Mouse (Mus musculus) olfactory bulb, adult 2 months (tissue): ENCODE results near the gene Traf6.

Source experiments
- CTCF ChIP-seq: fragments of 200-500 bp; IDR thresholded peaks from 2 replicates; pipeline ENCODE4 v1.5.1; 2012; ENCODE audit warnings: low read depth, mild to moderate bottlenecking, low read length, moderate library complexity; ENCODE audit not compliant: insufficient read depth
- POLR2A ChIP-seq: fragments of 200-500 bp; IDR thresholded peaks from 2 replicates; pipeline ENCODE4 v1.6.1; 2012; ENCODE audit warnings: mild to moderate bottlenecking, low read depth, low read length, moderate library complexity; ENCODE audit not compliant: insufficient read depth

DNA sequence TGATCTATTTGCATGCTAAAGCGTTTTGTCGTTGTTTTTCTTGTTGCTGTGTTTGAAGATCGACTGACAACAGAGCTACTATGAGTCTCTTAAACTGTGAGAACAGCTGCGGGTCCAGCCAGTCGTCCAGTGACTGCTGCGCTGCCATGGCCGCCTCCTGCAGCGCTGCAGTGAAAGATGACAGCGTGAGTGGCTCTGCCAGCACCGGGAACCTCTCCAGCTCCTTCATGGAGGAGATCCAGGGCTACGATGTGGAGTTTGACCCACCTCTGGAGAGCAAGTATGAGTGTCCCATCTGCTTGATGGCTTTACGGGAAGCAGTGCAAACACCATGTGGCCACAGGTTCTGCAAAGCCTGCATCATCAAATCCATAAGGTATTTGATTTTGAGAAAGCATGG is 6.2 kb downstream of the Traf6 start:
- TF ChIP-seq CTCF (no peak), POLR2A (no peak)
